Mouse (Mus musculus) layer of hippocampus, adult 9-11 months (tissue): Measurements from ENCODE around the gene Prpf19.

Experiments used
- DNase-seq: peaks from one replicate; pipeline ENCODE4 v3.0.0; 2022

Gene Prpf19

DNA sequence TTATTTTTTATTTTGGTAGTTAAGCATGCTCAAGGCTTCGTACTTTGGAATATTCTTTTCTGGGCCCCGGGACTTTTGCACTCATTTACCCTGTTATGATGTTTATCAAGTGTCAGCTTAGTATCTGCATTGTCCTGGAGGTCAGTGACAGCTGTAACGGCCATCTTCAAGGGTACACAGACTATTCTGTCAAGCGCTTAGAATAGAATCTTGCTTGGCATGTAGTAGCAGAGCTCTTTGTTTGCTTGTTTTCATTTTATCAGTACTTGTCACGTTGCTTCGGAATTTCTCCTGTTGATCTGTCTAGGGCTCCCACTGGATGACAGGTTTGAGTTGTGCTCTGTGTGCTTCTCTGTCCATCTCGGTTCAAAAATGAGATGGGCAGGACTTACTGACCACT lies 1.8 kb downstream of the Prpf19 start:
- no peak for DNase-seq

DNA sequence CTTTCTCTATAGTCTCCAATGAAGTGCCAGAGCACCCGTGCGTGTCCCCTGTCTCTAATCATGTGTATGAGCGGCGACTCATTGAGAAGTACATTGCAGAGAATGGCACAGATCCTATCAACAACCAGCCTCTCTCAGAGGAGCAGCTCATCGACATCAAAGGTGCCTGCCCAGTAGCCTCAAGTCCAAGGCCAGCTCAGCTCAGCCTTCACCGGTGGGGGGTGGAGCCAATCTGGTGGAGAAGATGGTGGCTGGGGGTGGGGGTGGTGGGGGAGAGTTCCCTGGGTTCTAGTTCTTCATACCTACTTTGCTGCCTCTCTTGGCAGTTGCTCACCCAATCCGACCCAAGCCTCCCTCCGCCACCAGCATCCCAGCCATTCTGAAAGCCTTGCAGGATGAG lies 2.5 kb downstream of the Prpf19 start:
- DNase-seq, result no peak

DNA sequence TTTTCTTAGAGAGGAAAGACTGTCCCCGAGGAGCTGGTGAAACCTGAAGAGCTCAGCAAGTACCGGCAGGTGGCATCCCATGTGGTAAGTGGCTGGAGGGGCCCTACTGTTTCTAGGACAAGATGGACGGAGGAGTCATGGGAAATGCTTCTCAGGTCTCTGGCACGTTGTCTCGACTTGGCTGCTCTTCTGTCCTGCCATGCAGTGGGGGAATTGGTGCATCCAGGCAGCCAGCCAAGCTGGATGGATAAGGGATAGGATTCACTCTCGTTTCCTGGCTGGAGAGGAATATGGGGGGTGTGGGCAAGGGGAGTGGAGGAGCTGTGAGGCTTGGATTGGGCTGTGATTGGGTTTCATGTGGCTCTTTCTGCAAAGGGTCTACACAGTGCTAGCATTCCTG lies 5.3 kb downstream of the Prpf19 start:
- DNase-seq, result no peak

DNA sequence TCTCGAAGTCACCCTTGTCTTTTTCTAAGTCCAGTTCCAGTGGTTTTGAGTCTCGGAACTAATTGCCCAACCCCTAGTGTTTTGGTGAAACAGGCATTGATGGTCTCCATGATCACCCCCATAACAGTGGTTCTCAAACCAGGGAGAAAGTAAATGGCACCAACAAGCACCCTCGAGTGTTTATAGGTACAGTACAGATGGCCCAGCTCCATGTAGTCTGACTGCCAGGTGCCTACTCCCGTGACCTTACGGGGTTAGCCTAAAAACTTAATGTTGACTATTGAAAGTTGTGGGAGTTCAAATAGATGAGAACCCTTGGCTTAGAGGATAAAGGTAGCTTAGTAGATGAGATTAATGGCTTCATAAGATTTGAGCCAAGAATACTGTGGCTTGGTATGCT lies 6.0 kb downstream of the Prpf19 start:
- DNase-seq, result no peak

DNA sequence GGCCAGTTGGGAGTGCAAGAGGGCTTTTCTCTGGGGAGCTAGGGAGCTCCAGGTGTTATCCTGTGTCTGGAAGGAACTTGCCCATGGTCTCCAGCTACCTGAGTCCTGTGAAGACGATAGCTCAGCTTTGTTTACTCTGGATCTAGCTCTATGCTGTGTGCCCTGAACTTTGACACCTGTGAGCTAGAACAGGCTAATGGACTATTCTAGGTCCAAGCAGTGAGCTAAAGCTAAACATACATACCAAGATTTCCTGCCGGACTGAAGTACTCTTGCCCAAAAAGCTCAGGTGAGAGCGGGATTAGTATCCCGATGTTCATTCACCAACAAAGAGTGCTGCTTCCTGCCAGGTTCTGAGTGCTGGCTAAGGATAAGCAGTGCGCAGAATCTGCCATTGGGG lies 9.5 kb downstream of the Prpf19 start:
- no peak for DNase-seq

DNA sequence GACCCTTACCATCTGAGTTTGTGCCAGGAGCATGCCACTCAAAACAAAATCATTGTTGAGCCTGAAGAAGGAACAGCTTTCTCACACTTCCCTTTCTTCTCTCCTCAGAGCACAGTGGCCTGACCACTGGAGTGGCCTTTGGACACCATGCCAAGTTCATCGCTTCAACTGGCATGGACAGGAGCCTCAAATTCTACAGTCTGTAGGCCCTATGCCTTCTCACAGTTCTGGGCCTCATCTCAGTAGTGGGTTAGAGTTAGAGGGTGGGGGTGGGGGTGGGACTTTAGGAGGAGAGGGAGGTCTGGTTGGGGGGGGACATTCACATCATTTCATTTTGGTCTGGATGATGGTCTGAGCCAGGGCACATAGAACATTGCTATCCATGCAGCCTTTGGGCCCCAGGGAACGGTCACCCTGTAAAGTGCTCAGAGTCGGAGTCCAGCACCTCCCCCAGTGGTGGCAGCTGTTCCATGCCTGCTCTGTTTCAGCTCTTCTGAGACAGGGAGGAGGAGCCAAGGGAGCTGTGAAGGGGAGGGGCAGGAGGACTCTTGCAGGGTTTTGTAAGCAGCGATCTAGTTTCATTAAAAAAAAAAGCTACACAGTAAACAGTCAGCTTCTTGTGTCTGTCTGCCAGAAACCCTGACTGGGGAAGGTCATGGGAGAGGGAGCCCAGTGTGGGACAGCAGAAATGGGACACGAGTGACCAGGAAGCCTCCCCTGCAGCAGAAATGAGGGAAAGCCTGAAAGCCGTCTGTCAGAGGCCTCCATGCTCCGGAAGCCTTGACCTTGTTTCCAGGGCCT lies 10.1 kb downstream of the Prpf19 start:
- DNase-seq, result peak; percentile 84

DNA sequence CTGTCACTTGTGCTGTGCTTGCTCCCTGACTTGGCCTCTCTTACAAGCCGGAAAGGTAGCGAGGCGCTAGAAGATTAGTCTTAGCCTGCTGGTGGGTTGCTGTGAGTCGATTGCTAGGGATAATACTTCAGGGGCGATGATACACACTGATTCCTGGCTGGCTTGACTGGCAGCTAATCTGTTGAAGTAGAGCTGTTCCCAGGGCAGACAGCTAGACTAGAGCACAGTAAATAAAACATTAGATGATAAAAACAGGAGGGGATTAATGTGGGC lies 10.6 kb downstream of the Prpf19 start:
- DNase-seq, result no peak

DNA sequence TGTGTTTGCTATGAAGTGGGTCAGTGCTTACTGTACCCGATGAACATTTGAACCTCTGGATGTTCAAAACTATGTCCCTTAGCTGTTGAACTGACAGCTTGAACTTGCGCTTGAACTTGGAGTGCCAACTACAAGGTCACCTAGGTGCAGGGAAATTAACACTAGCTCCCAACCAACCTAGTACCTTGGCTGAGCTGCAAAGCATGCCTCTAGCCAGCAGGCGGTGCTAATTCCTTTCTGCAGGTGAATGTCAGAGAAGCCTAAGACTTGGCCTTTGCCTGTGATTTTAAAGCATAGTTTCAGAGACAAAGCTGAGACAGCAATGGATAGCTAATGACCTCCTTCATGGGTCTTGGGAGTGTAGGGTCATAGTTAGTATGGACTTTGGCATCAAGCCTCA lies 12.9 kb downstream of the Prpf19 start:
- peak; percentile 32 for DNase-seq

DNA sequence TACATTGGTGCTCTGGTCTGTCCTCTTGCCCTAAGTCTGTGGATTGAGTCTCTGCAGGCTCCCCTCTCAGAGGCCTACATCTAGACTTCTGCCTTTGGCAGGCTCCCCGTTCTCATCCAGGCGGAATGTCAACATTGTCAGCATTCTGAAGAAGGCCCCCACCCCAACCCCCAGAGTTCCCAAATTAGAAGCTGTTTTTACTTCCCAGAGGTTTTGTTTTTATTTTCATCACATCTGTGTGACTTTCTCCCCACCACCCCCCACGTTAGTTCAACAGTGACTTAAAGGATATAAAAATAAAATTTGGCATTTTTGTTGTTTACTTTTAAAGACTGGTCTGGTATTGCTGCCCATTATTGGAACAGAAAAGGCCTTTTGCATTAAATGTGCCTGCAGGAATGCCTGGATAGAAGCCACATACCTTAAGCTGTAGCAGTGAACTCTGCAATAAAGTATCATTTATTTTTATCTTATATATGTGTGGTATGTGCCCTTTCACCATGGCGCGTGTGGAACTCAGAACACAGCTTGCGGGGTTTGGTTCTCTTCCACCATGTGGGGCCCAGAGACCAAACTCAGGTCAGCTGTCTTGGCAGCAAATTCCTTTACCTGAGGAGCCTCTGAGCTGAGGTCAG lies 14.2 kb downstream of the Prpf19 start:
- DNase-seq, result no peak

DNA sequence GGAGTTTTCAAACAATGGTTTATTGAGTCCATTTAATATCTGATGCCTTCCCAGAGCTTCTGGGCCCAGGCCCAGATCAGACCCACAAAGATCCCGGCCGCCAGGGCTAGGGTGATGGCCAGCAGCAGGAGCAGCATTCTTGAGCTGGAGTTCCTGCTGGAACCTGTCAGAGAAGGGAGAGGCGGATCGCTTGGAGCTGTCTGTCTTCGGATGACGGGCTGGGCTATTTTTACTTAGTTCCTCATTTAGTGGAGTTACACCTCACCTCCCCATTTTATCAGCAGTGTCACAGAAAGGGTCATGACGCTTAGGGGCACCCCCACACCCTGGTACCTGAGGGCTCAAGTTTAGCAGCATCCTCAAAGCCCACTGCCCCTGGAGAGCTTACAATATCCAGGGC lies 19.3 kb downstream of the Prpf19 start:
- DNase-seq, result no peak

DNA sequence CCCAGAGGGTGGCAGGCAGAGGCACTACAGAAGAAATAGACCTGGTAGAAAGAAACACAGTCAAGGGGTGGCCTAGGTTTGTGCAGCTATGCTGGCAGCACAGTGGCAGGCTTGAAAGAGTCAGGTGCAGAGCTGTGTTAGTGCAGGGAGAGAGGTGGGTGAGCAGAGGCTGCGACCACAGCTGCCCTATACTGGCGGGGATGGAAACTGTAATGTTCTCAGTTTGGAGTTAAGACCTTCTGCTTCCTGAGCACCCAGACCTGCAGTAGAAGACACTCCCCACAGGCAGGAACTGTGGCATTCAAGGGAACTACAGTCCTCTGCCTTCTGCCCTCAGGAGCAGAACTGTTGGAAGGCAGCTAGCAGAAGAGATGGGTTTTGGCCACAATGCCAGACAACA lies 19.8 kb downstream of the Prpf19 start:
- no peak for DNase-seq

DNA sequence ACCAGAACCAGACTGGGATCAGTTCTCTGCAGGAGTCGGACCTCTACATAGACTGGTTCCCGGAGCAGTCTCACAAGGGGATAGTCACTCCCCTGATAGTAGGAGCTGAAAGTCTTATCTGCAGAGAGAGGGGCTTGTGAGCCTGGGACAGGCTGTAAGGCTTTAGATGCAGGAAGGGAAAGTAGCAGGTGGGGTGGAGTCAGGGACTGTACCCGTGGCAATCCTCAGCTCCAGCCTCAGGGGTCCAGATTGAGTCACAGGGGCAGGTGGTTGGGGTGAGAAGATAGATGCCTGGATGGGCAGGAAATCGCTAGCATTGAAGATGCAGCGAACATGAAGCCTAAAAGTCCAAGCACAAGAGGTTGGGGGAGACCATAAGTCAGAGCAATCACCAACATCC lies 21.5 kb downstream of the Prpf19 start:
- no peak for DNase-seq

DNA sequence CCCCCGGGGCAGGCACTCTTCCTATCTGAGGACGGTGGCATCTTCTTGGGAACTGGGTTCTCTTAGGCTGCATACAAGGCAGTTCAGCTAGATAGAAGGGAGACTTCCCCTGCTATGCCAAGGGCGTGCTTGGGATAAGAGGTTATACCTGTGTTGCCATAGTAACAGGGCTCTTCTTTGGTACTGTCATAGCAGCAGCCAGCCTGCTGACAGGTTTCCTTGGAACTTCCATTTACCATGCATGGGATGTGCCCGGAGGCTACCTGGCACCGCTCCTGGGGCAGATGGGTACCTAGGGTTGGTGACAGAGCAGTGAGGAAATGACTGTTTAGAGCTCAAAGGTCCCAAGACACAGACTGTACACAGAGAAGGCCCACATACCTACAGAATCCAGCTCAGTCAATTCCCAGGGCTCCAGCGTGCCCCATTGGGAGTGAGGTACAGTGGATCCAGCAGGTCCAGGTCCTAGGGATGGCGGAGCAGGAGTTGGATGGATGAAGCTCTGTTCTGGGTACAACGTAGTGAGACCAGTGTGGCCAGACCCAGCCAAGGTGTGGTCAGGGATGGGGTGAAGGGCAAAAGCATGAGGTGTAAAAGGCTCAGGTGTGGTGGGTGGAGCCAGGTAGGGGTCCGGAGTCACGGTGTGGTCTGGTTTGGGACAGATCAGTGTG lies 23.4 kb downstream of the Prpf19 start:
- DNase-seq, result no peak

DNA sequence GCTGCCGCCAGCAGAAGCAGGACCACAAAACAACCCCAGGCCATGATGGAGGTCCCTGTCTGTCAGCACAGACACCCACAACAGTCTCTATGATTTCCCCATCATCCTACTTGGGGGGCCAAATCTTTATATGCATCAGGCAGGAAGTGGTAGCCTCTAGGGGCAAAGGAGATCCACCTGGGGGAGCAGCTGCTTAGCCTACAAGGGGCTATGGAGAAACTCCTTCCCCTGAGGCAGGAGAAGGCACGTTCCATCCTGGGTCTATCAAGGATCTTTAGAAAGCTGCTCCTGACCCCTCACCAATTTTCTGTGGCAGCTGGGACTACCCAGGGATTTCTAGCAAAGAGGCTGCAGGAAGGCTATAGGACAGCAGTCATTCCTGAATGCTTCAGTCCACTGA lies 25.5 kb downstream of the Prpf19 start, which contains the start of gene Zp1:
Zp1 (minus strand) TSS at position 101 of the 400 bp plus-strand sequence.
- no peak for DNase-seq

DNA sequence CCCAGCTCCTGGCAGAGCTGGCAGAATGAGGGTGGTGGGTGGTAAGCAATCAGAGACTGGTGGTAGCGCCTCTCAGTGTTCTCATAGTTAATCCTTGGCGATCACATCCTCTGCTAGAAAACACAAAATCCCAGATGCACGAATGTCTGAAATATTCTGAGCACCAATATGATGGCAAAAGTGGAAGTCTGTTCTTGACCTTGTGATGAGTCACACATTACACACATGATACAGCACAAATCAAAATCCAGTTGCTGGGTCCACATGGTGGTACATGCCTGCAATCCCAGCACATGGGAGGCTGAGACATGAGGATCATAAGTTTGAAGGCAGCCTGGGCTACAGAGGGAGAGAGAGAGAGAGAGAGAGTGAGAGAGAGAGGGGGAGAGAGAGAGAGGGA lies 26.0 kb downstream of the Prpf19 start:
- no peak for DNase-seq

DNA sequence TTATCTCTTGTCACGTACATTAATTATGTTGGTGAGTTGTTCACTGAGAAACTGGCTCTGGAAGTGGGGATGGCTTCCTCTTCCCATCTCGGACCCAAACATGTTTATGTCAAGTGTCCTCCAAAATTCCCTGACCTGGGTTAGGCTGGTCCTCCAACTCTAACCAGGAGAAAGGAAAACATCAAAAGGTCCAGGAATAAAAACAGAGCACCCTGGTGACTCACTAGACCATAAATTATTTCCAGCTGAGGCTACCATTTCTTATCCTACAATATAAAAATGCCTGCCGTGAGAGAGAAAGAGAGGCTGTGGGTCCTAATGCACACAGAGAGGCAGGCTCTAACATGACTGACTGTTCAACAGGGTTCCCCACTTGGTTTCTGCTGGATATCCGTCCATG lies 29.2 kb downstream of the Prpf19 start:
- no peak for DNase-seq

DNA sequence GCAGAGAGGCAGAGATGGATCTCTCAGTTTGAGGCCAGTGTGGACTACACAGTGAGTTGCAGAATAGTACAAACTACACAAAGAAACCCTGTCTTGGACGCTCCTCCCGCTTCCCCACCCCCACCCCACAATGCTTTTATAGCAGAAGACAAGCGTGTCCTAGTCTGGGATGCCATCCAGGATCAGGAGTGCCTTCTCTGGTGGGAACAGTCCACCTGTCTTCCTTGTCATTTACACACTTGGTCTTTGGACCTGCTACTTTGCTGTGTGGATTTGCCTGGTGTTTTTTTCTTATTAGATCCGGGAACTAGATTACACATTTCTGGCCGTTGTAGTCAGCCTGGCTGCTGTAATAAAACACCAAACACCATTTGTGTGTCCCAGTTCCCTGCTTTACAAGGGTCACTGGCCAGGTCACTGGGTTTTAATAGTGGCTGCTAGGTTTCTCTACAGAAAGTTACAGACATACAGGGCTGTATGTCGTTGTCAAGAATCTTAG lies 31.1 kb downstream of the Prpf19 start:
- no peak for DNase-seq

DNA sequence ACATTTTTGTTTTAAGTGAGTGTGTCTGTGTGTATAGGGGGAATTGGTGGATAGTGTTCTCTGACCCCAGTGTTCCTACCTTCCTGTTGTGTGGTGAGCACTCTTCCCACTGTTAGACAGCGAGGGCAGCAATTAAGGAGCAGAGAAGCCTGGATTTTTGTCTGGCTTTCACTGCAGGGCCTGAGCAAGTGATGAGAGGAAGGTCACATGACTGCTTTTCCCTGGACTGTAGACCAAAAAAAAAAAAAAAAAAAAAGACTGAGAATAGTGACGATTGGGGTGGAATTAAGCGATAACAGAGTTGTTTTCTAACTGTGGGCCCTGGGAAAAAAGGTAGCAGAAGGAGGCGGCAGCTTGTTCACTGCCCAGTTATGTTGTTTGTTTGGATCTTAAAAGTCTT lies 31.6 kb downstream of the Prpf19 start:
- no peak for DNase-seq

DNA sequence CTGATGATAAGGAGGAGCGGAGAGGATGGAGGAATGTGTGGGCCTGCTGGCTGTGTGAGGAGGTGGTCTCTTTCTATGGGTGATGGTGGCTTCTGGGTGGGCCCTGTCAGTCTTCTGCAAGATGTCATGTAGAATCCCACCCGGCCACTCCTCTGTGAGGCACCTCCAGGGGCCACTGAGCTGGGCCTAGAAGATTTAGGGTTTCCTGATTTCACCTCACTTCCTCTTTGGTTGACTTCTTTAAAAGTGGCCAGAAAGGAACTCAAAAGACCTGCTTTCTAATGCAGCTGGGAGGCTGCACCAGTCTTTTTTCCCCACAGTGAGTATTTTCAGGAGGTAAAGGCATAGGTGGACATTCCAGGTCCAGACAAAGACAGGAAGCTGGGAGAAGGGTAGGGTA lies 35.6 kb downstream of the Prpf19 start:
- no peak for DNase-seq

DNA sequence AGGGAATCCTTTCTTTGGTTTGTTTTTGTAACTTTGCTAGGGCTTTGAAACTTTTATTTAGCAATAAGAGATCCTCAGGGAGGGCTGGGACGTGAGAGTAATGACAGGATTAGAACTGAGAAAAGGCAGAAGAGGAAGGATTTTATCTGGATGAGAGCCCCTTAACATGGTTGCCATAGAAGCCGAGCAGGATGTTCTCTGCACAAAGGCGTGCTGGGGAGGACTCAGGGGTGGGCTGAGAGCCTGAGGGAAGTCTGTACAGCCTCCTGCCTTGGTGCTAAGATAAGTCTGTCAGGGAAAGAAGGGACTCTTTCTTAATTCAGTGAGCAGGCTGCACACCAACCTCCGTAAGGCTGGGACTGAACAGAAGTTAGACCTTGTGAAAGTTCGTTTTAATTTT lies 40.0 kb downstream of the Prpf19 start:
- no peak for DNase-seq

DNA sequence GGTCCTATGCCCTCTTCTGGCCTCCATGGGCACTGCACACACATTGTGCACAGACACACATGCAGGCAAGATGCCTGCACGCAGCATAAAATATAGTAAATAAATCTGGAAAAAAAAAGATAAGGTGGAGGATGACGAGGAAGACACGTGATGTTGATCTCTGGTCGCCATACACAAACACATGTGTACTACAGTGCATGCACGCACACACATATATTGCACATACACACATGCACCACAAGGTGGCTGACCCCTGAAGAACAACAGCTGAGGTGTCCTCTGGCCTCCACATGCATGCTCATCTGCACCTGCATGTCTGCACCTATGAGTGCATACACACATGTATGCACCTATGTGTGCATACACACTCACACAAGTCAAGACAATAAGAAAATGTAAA lies 41.0 kb downstream of the Prpf19 start:
- no peak for DNase-seq

DNA sequence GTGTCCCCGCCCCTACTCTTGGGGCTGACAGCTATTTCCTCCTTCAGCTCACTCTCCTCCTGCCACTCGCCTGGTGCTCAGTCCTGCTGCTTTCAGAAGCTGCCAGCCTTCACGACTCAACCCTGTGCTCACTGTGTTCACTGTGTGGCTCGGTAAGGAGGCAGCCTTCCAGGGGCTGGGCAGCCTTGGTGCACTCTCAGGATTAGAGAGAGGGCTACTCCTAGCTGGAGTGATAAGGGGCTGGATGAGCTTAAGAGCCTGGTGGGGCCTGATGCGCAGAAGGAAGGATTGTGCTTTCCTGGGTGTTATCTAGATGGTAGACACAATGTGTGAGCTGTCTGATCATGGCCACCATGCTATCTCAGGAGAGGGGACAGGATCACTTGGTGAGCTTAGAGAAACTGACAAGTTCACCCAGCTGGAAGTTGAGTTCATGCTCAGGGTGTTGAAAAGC lies 42.1 kb downstream of the Prpf19 start, which contains the start of gene Ptgdr2:
Ptgdr2 (plus strand) TSS at position 51 of the 454 bp plus-strand sequence.
- no peak for DNase-seq

DNA sequence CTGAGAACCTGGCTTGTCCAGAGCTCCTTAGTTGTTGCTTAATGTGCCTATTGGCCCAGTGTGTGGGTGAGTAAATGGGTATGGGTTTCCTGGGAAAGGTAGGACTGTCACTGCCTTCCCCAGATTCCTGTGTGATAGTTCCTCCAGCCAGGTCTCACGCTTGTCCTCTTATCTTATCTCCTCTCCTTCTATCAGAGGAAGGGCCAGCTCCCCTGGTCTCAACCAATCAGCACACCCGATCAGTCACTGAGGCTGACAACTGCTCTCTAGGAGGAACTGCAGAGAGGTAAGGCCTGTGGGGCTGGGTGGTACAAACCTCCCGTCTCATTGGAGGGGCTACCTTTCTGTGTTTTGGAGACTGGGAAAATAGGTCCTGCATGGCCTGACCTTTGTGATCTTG lies 43.7 kb downstream of the Prpf19 start:
- no peak for DNase-seq
